Mouse (Mus musculus): ENCODE data around the gene Tmem41b. TPM values are rescaled to one million over a fixed set of nuclear protein-coding genes. Genes with fewer than 3 reads are reported as not detected.

The Tmem41b gene
- polyA plus RNA-seq, 1 experiment from 2014 or later, result 68.5 TPM

- Histone ChIP-seq H3K9me3 (no peaks in the 10 kb centered on the region), H3K4me1 (peaks cover 16% of the 10 kb centered on the region), H3K36me3 (replicated peaks) (peaks cover 13% of the 10 kb centered on the region), H3K27ac (replicated peaks) (no peak overlapping the region), H3K4me3 (no peak overlapping the region), H3K27me3 (replicated peaks; ENCODE audit: low read depth, poor library complexity, severe bottlenecking) (no peaks in the 10 kb centered on the region)
- WGBS, result 14% methylated on average over 2 of the region's 2 CpGs
- peak; percentile 20 for DNase-seq (ENCODE audit: low spot score)
Measured at GRCm38 (mm10) chr7:109968924-109969450, 17.7 kb downstream of the Tmem41b start.

GRCm38 (mm10) chr7:109967805-109968579 lies 18.7 kb downstream of the Tmem41b start:
- no peak for DNase-seq (ENCODE audit: low spot score)
- Histone ChIP-seq H3K27me3 (replicated peaks; ENCODE audit: low read depth, poor library complexity, severe bottlenecking) (no peaks in the 10 kb centered on the region), H3K27ac (replicated peaks) (0 out of 2 replicates have a peak overlapping the region, but pooled peaks have one; percentile 14), H3K4me3 (no peak overlapping the region), H3K36me3 (replicated peaks) (peaks cover 7% of the 10 kb centered on the region; the same call in 1 of the 2 replicates), H3K9me3 (no peaks in the 10 kb centered on the region), H3K4me1 (peaks cover 16% of the 10 kb centered on the region)
- WGBS, result 78% methylated on average over 11 of the region's 11 CpGs

- H3K9me3 ChIP-seq, result no peaks in the 10 kb centered on the region
Measured at GRCm38 (mm10) chr7:109965658-109966057, 21.1 kb downstream of the Tmem41b start.

GRCm38 (mm10) chr7:109963707-109964106 lies 23.0 kb downstream of the Tmem41b start:
- 90% methylated on average over 4 of the region's 4 CpGs for WGBS
- H3K4me1 ChIP-seq, result peaks cover 26% of the 10 kb centered on the region
- no peak for DNase-seq (ENCODE audit: low spot score)
- H3K27me3 ChIP-seq (replicated peaks; ENCODE audit: low read depth, poor library complexity, severe bottlenecking), result 0 out of 2 replicates have a peak, but pooled peaks cover 9% of the 10 kb centered on the region
- no peak overlapping the region for H3K4me3 ChIP-seq
- H3K27ac ChIP-seq (replicated peaks), result no peak overlapping the region
- H3K36me3 ChIP-seq (replicated peaks), result no peaks in the 10 kb centered on the region
- no peaks in the 10 kb centered on the region for H3K9me3 ChIP-seq

More at GRCm38 (mm10) chr7:109965658-109966057, 21.1 kb downstream of the Tmem41b start:
- Histone ChIP-seq H3K27ac (replicated peaks) (no peak overlapping the region), H3K4me3 (no peak overlapping the region), H3K4me1 (peaks cover 25% of the 10 kb centered on the region), H3K36me3 (replicated peaks) (no peaks in the 10 kb centered on the region), H3K27me3 (replicated peaks; ENCODE audit: low read depth, poor library complexity, severe bottlenecking) (0 out of 2 replicates have a peak, but pooled peaks cover 9% of the 10 kb centered on the region)
- no peak for DNase-seq (ENCODE audit: low spot score)

GRCm38 (mm10) chr7:109962596-109962995 lies 24.1 kb downstream of the Tmem41b start:
- Histone ChIP-seq H3K4me3 (no peak overlapping the region), H3K9me3 (no peaks in the 10 kb centered on the region), H3K36me3 (replicated peaks) (no peaks in the 10 kb centered on the region), H3K4me1 (peaks cover 37% of the 10 kb centered on the region), H3K27ac (replicated peaks) (no peak overlapping the region), H3K27me3 (replicated peaks; ENCODE audit: low read depth, poor library complexity, severe bottlenecking) (0 out of 2 replicates have a peak, but pooled peaks cover 9% of the 10 kb centered on the region)
- 71% methylated on average over 4 of the region's 4 CpGs for WGBS
- DNase-seq (ENCODE audit: low spot score), result no peak

GRCm38 (mm10) chr7:109961570-109961969 lies 25.2 kb downstream of the Tmem41b start:
- Histone ChIP-seq H3K27me3 (replicated peaks; ENCODE audit: low read depth, poor library complexity, severe bottlenecking) (0 out of 2 replicates have a peak, but pooled peaks cover 9% of the 10 kb centered on the region), H3K27ac (replicated peaks) (no peak overlapping the region), H3K9me3 (no peaks in the 10 kb centered on the region), H3K4me1 (peaks cover 39% of the 10 kb centered on the region), H3K4me3 (no peak overlapping the region), H3K36me3 (replicated peaks) (no peaks in the 10 kb centered on the region)
- 80% methylated on average over 2 of the region's 2 CpGs for WGBS
- no peak for DNase-seq (ENCODE audit: low spot score)

GRCm38 (mm10) chr7:109960613-109961154 lies 26.0 kb downstream of the Tmem41b start:
- WGBS, result 5% methylated on average over 13 of the region's 13 CpGs
- Histone ChIP-seq H3K27me3 (replicated peaks; ENCODE audit: low read depth, poor library complexity, severe bottlenecking) (0 out of 2 replicates have a peak, but pooled peaks cover 9% of the 10 kb centered on the region), H3K36me3 (replicated peaks) (no peaks in the 10 kb centered on the region), H3K27ac (replicated peaks) (peak overlapping the region; percentile 95), H3K9me3 (no peaks in the 10 kb centered on the region), H3K4me3 (peak overlapping the region; percentile 93), H3K4me1 (peaks cover 39% of the 10 kb centered on the region)
- no peak for DNase-seq (ENCODE audit: low spot score)

- peaks cover 43% of the 10 kb centered on the region for H3K4me1 ChIP-seq
- peak within 1 kb of the TSS; percentile 95 for H3K27ac ChIP-seq (replicated peaks)
- no peaks in the 10 kb centered on the region for H3K36me3 ChIP-seq (replicated peaks)
- DNase-seq (ENCODE audit: low spot score), result peak; percentile 92
- H3K4me3 ChIP-seq, result peak within 1 kb of the TSS; percentile 93
- H3K27me3 ChIP-seq (replicated peaks; ENCODE audit: low read depth, poor library complexity, severe bottlenecking), result 0 out of 2 replicates have a peak, but pooled peaks cover 9% of the 10 kb centered on the region
- H3K9me3 ChIP-seq, result no peaks in the 10 kb centered on the region
- 1% methylated on average over 107 of the region's 107 CpGs for WGBS
Measured at GRCm38 (mm10) chr7:109959716-109960612, 26.8 kb downstream of the Tmem41b start, which contains the start of gene Dennd5a. Gene Dennd5a, minus strand, starts transcription at chr7:109960470.

GRCm38 (mm10) chr7:109958843-109959715 lies 27.6 kb downstream of the Tmem41b start:
- 0 out of 2 replicates have a peak, but pooled peaks cover 9% of the 10 kb centered on the region for H3K27me3 ChIP-seq (replicated peaks; ENCODE audit: low read depth, poor library complexity, severe bottlenecking)
- H3K4me1 ChIP-seq, result peaks cover 46% of the 10 kb centered on the region
- H3K27ac ChIP-seq (replicated peaks), result peak overlapping the region; percentile 95
- no peaks in the 10 kb centered on the region for H3K9me3 ChIP-seq
- peak overlapping the region; percentile 93 for H3K4me3 ChIP-seq
- H3K36me3 ChIP-seq (replicated peaks), result no peaks in the 10 kb centered on the region
- 12% methylated on average over 18 of the region's 18 CpGs for WGBS
- peak; percentile 17 for DNase-seq (ENCODE audit: low spot score)

- Histone ChIP-seq H3K36me3 (replicated peaks) (no peaks in the 10 kb centered on the region), H3K27me3 (replicated peaks; ENCODE audit: low read depth, poor library complexity, severe bottlenecking) (0 out of 2 replicates have a peak, but pooled peaks cover 9% of the 10 kb centered on the region), H3K4me3 (peak overlapping the region; percentile 93), H3K27ac (replicated peaks) (no peak overlapping the region), H3K4me1 (peaks cover 46% of the 10 kb centered on the region), H3K9me3 (no peaks in the 10 kb centered on the region)
- WGBS, result 75% methylated on average over 8 of the region's 8 CpGs
- no peak for DNase-seq (ENCODE audit: low spot score)
Measured at GRCm38 (mm10) chr7:109957996-109958789, 28.5 kb downstream of the Tmem41b start.
